In genomic region chr2:79367451-79368450, GRCm38 (mm10) we compare ENCODE assay signal across 11 mouse cellular contexts.
A peak's percentile ranks its signal among the peaks of the same experiment; 100 is the strongest.
DNase-seq lines count a peak whose midpoint lies in the region; ATAC-seq lines count a peak whose summit lies in the region.
"Had no signal": no experiment of that assay in that cellular context is flagged by ENCODE, and none has a peak within 500 bp of the region (broad histone marks: within the 10 kb centered on the region; RNA-seq: fewer than 3 reads in every experiment).

No protein-coding gene starts in this region.

- no peak for ATAC-seq in midbrain, embryonic 11.5 days (ENCODE audit: low FRiP score)
- ATAC-seq in midbrain, embryonic 16.5 days, result no peak
- no peak for ATAC-seq in embryonic facial prominence, embryonic 14.5 days (ENCODE audit: low read depth)
- ATAC-seq in neural tube, embryonic 15.5 days (ENCODE audit: low FRiP score), result peak; percentile 47; the same call in 1 of the 2 replicates

- H3K4me1 ChIP-seq in midbrain, embryonic 11.5 days (ENCODE audit: control insufficient read depth, insufficient read depth, low read length), result peaks cover 6% of the 10 kb centered on the region; the same call in 1 of the 2 replicates
- no peaks in the 10 kb centered on the region for H3K4me1 ChIP-seq in midbrain, embryonic 16.5 days (ENCODE audit: control insufficient read depth, insufficient read depth, low read length)
- no peaks in the 10 kb centered on the region for H3K4me1 ChIP-seq in embryonic facial prominence, embryonic 14.5 days (ENCODE audit: control insufficient read depth, insufficient read depth, low read length)
- no peaks in the 10 kb centered on the region for H3K4me1 ChIP-seq in neural tube, embryonic 15.5 days
- H3K4me1 ChIP-seq: limb, embryonic 12.5 days had no signal

- H3K27me3 ChIP-seq in midbrain, embryonic 11.5 days (ENCODE audit: control insufficient read depth, insufficient read depth, low read length), result no peaks in the 10 kb centered on the region
- no peaks in the 10 kb centered on the region for H3K27me3 ChIP-seq in midbrain, embryonic 16.5 days (ENCODE audit: control insufficient read depth, insufficient read depth, low read depth, low read length)
- no peaks in the 10 kb centered on the region for H3K27me3 ChIP-seq in embryonic facial prominence, embryonic 14.5 days (replicated peaks; ENCODE audit: control insufficient read depth, insufficient read depth, low read length)
- H3K27me3 ChIP-seq in neural tube, embryonic 15.5 days (replicated peaks), result no peaks in the 10 kb centered on the region
- H3K27me3 ChIP-seq: limb, embryonic 12.5 days had no signal

- no peak overlapping the region for H3K4me3 ChIP-seq in midbrain, embryonic 11.5 days (ENCODE audit: low read depth, low read length)
- H3K4me3 ChIP-seq in midbrain, embryonic 16.5 days (ENCODE audit: low read depth, low read length), result no peak overlapping the region
- no peak overlapping the region for H3K4me3 ChIP-seq in embryonic facial prominence, embryonic 14.5 days (ENCODE audit: low read depth, low read length)
- no peak overlapping the region for H3K4me3 ChIP-seq in neural tube, embryonic 15.5 days (replicated peaks)
- H3K4me3 ChIP-seq: erythroblast, embryonic 14.5 days; limb, embryonic 12.5 days had no signal

- H3K36me3 ChIP-seq in midbrain, embryonic 11.5 days (ENCODE audit: control insufficient read depth, insufficient read depth, low read length), result no peaks in the 10 kb centered on the region
- H3K36me3 ChIP-seq in midbrain, embryonic 16.5 days (ENCODE audit: control insufficient read depth, insufficient read depth, low read length), result no peaks in the 10 kb centered on the region
- no peaks in the 10 kb centered on the region for H3K36me3 ChIP-seq in embryonic facial prominence, embryonic 14.5 days (ENCODE audit: control insufficient read depth, insufficient read depth, low read length)
- H3K36me3 ChIP-seq in neural tube, embryonic 15.5 days, result no peaks in the 10 kb centered on the region
- H3K36me3 ChIP-seq: G1E; limb, embryonic 12.5 days had no signal

- peak; percentile 47 to 50 for DNase-seq in cerebellum, adult 18-20 months
- no peak for DNase-seq in cerebellum, adult 11 months
- DNase-seq in midbrain, embryonic 11.5 days (ENCODE audit: low spot score, missing footprints), result peak; percentile 78
- DNase-seq in embryonic facial prominence, embryonic 14.5 days (ENCODE audit: low spot score), result peak; percentile 20
- no peak for DNase-seq in gastrocnemius, postnatal 10 days
- no peak for DNase-seq in lung, postnatal 10 days

- H3K4me2 ChIP-seq in midbrain, embryonic 11.5 days, result no peak overlapping the region
- H3K4me2 ChIP-seq in midbrain, embryonic 16.5 days (ENCODE audit: low read length), result no peak overlapping the region
- H3K4me2 ChIP-seq in embryonic facial prominence, embryonic 14.5 days (ENCODE audit: low read depth, low read length), result no peak overlapping the region
- H3K4me2 ChIP-seq in neural tube, embryonic 15.5 days, result no peak overlapping the region
- H3K4me2 ChIP-seq: limb, embryonic 12.5 days had no signal

- H3K9ac ChIP-seq in midbrain, embryonic 11.5 days (ENCODE audit: low read length), result no peak overlapping the region
- no peak overlapping the region for H3K9ac ChIP-seq in midbrain, embryonic 16.5 days (ENCODE audit: low read depth, low read length)
- no peak overlapping the region for H3K9ac ChIP-seq in embryonic facial prominence, embryonic 14.5 days (ENCODE audit: low read depth, low read length)
- H3K9ac ChIP-seq in neural tube, embryonic 15.5 days (replicated peaks), result no peak overlapping the region
- H3K9ac ChIP-seq: limb, embryonic 12.5 days had no signal

- H3K27ac ChIP-seq in midbrain, embryonic 11.5 days (ENCODE audit: low read depth, low read length), result no peak overlapping the region
- no peak overlapping the region for H3K27ac ChIP-seq in midbrain, embryonic 16.5 days (ENCODE audit: low read length)
- no peak overlapping the region for H3K27ac ChIP-seq in embryonic facial prominence, embryonic 14.5 days (replicated peaks; ENCODE audit: low read depth, low read length)
- no peak overlapping the region for H3K27ac ChIP-seq in neural tube, embryonic 15.5 days (replicated peaks)
- H3K27ac ChIP-seq: limb, embryonic 12.5 days had no signal

- H3K9me3 ChIP-seq in midbrain, embryonic 11.5 days (ENCODE audit: control insufficient read depth, low read length), result no peaks in the 10 kb centered on the region
- no peaks in the 10 kb centered on the region for H3K9me3 ChIP-seq in midbrain, embryonic 16.5 days (replicated peaks; ENCODE audit: control insufficient read depth, low read length, poor library complexity, severe bottlenecking)
- no peaks in the 10 kb centered on the region for H3K9me3 ChIP-seq in embryonic facial prominence, embryonic 14.5 days (ENCODE audit: control insufficient read depth, low read length)
- H3K9me3 ChIP-seq in neural tube, embryonic 15.5 days (replicated peaks), result no peaks in the 10 kb centered on the region
- H3K9me3 ChIP-seq: G1E; limb, embryonic 12.5 days had no signal

- 76% methylated on average over 18 of the region's 18 CpGs for WGBS in midbrain, embryonic 11.5 days
- WGBS in midbrain, embryonic 16.5 days, result 67% methylated on average over 18 of the region's 18 CpGs
- WGBS in embryonic facial prominence, embryonic 14.5 days, result 66% methylated on average over 18 of the region's 18 CpGs
- 69% methylated on average over 18 of the region's 18 CpGs for WGBS in neural tube, embryonic 15.5 days

Comparison
In these comparisons a context has a peak if more than half of its experiments do, and no peak if none do; other contexts are left out.
1. DNase-seq: peak in cerebellum, adult 18-20 months (2 of 2), midbrain, embryonic 11.5 days (single experiment) and embryonic facial prominence, embryonic 14.5 days (single experiment); none in cerebellum, adult 11 months (single experiment), gastrocnemius, postnatal 10 days (single experiment) and lung, postnatal 10 days (single experiment).